Mouse (Mus musculus) neural tube, embryonic 11.5 days (tissue): ENCODE results near the gene Olfr996. TPM values are rescaled to one million over a fixed set of nuclear protein-coding genes. Genes with fewer than 3 reads are reported as not detected.

Source experiments
- polyA plus RNA-seq: library from polyadenylated mRNA; unstranded; fragments of >200 nt; fragmentation: Nextera tagmentation; extraction: Ambion mirVana; gene quantifications from 2 replicates; pipeline ENCODE4 v1.2.1, GENCODE M21; 2014

The Olfr996 gene
- polyA plus RNA-seq, 1 experiment from 2014 or later, result not detected

Other genes with a start within 250 kb of the Olfr996 start
- not detected in 2 replicates for gene Olfr987, start 239.9 kb upstream of the Olfr996 start, polyA plus RNA-seq
- not detected in 2 replicates for gene Olfr988, start 216.0 kb upstream of the Olfr996 start, polyA plus RNA-seq
- not detected in 2 replicates for gene Olfr992, start 169.7 kb upstream of the Olfr996 start, polyA plus RNA-seq
- not detected in 2 replicates for gene Olfr993, start 164.3 kb upstream of the Olfr996 start, polyA plus RNA-seq
- not detected in 2 replicates for gene Olfr994, start 142.8 kb upstream of the Olfr996 start, polyA plus RNA-seq
- not detected in 2 replicates for gene Olfr995, start 135.6 kb upstream of the Olfr996 start, polyA plus RNA-seq
- not detected in 2 replicates for gene 4833423E24Rik, start 60.2 kb upstream of the Olfr996 start, polyA plus RNA-seq
- gene Olfr998, start 9.7 kb downstream of the Olfr996 start, polyA plus RNA-seq, result not detected in 2 replicates
- not detected in 2 replicates for gene Olfr1000, start 32.7 kb downstream of the Olfr996 start, polyA plus RNA-seq
- not detected in 2 replicates for gene Olfr1002, start 71.5 kb downstream of the Olfr996 start, polyA plus RNA-seq
- not detected in 2 replicates for gene Olfr154, start 85.2 kb downstream of the Olfr996 start, polyA plus RNA-seq
- gene Olfr1006, start 99.6 kb downstream of the Olfr996 start, polyA plus RNA-seq, result not detected in 2 replicates
- gene Olfr1008, start 110.2 kb downstream of the Olfr996 start, polyA plus RNA-seq, result not detected in 2 replicates
- not detected in 2 replicates for gene Olfr1009, start 136.2 kb downstream of the Olfr996 start, polyA plus RNA-seq
- gene Olfr1012, start 183.6 kb downstream of the Olfr996 start, polyA plus RNA-seq, result not detected in 2 replicates
- not detected in 2 replicates for gene Olfr1013, start 187.9 kb downstream of the Olfr996 start, polyA plus RNA-seq
- gene Olfr1014, start 193.5 kb downstream of the Olfr996 start, polyA plus RNA-seq, result not detected in 2 replicates
- gene Olfr1015, start 202.8 kb downstream of the Olfr996 start, polyA plus RNA-seq, result not detected in 2 replicates
- not detected in 2 replicates for gene Olfr1016, start 223.3 kb downstream of the Olfr996 start, polyA plus RNA-seq
- not detected in 2 replicates for gene Olfr1018, start 239.3 kb downstream of the Olfr996 start, polyA plus RNA-seq